Mouse (Mus musculus) MEL (cell line): Measurements from ENCODE around the gene Morn3.

Experiments used
- CTCF ChIP-seq, 3 experiments: IDR thresholded peaks in 2 of 3; conservative IDR thresholded peaks in 1 of 3; 2 replicates each; pipeline ENCODE4 v1.5.1; 2011 to 2012; ENCODE audit warnings: low read length in 3 of 3, low read depth in 2 of 3, mild to moderate bottlenecking in 2 of 3, improper control_type of control experiment in 1 of 3, inconsistent platforms in 1 of 3, mixed read lengths in 1 of 3, moderate library complexity in 1 of 3; ENCODE audit not compliant: control insufficient read depth in 1 of 3, insufficient read depth in 1 of 3, poor library complexity in 1 of 3, severe bottlenecking in 1 of 3
- EP300 ChIP-seq, 2 experiments: IDR thresholded peaks; 2 replicates each; pipeline ENCODE4 v1.6.1; 2011; ENCODE audit warnings: improper control_type of control experiment in 2 of 2, low read length in 2 of 2, low read depth in 1 of 2, mild to moderate bottlenecking in 1 of 2
- GATA1 ChIP-seq: IDR thresholded peaks from 2 replicates; pipeline ENCODE4 v1.6.1; 2011; ENCODE audit warnings: low read depth, low read length, improper control_type of control experiment
- HCFC1 ChIP-seq: IDR thresholded peaks from 2 replicates; pipeline ENCODE4 v1.6.1; 2012; ENCODE audit warnings: low read depth, mild to moderate bottlenecking, inconsistent platforms, low read length, improper control_type of control experiment, moderate library complexity
- KAT2A ChIP-seq: conservative IDR thresholded peaks from 2 replicates; pipeline ENCODE4 v1.6.1; 2012; ENCODE audit warnings: low read depth, low read length, improper control_type of control experiment, inconsistent platforms
- MAFK ChIP-seq: IDR thresholded peaks from 2 replicates; pipeline ENCODE4 v1.6.1; 2011; ENCODE audit warnings: low read depth, mild to moderate bottlenecking, low read length, improper control_type of control experiment, borderline replicate concordance
- MAX ChIP-seq: IDR thresholded peaks from 2 replicates; pipeline ENCODE4 v1.6.1; 2011; ENCODE audit warnings: low read length, improper control_type of control experiment
- POLR2A ChIP-seq, 2 experiments: IDR thresholded peaks; 2 replicates each; pipeline ENCODE4 v1.6.1; 2011 to 2012; ENCODE audit warnings: low read length in 2 of 2, mild to moderate bottlenecking in 2 of 2, control low read depth in 1 of 2, improper control_type of control experiment in 1 of 2, low read depth in 1 of 2, moderate library complexity in 1 of 2; ENCODE audit not compliant: control insufficient read depth in 1 of 2, insufficient read depth in 1 of 2, poor library complexity in 1 of 2
- POLR2AphosphoS2 ChIP-seq: IDR thresholded peaks from 2 replicates; pipeline ENCODE4 v1.6.1; 2011; ENCODE audit warnings: low read length, improper control_type of control experiment
- RCOR1 ChIP-seq: IDR thresholded peaks from 2 replicates; pipeline ENCODE4 v1.6.1; 2012; ENCODE audit warnings: low read depth, mild to moderate bottlenecking, inconsistent platforms, low read length, improper control_type of control experiment
- TCF12 ChIP-seq: IDR thresholded peaks from 2 replicates; pipeline ENCODE4 v1.6.1; 2014; ENCODE audit warnings: low read depth, mild to moderate bottlenecking, inconsistent platforms, low read length, improper control_type of control experiment, moderate library complexity

DNA sequence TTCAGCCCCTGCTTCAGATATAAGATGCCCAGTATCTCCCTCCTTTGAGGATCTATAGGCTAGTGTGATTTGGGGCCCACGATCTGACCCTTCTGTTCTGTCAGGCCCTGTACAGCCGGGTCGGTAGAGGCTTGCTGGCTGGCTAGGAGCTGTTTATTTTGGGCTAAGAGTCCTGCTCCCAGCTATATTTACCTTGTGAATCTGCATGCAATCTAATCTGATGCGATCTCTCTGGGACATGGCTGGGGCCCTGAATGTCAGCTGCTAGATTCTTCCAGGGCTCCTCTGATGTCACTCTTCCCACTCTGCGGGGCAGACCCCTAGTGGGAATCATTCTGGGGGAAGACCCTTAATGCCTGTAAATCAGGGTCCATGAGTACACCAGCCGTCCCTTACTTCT lies 22.5 kb downstream of the Morn3 start:
- no peak for TF ChIP-seq MAFK
- TF ChIP-seq KAT2A, result no peak
- no peak for TF ChIP-seq POLR2AphosphoS2
- TF ChIP-seq CTCF (IDR thresholded peaks at IDR 0.05 in 2 of 3, conservative IDR thresholded peaks at IDR 0.05 in 1 of 3; ENCODE audit: control insufficient read depth in 1 of 3, insufficient read depth in 1 of 3, low read depth in 2 of 3, low read length in 3 of 3, poor library complexity in 1 of 3, severe bottlenecking in 1 of 3), result no peak
- TF ChIP-seq RCOR1, result no peak
- TF ChIP-seq TCF12, result no peak
- no peak for TF ChIP-seq HCFC1
- TF ChIP-seq EP300 (IDR thresholded peaks at IDR 0.05; ENCODE audit: low read depth in 1 of 2, low read length in 2 of 2), result no peak
- TF ChIP-seq MAX, result no peak
- TF ChIP-seq POLR2A (IDR thresholded peaks at IDR 0.05; ENCODE audit: control insufficient read depth in 1 of 2, insufficient read depth in 1 of 2, low read depth in 1 of 2, low read length in 2 of 2, poor library complexity in 1 of 2), result no peak
- TF ChIP-seq GATA1, result no peak
